Mouse (Mus musculus): ENCODE data around the gene Acta2.
A peak's percentile ranks its signal among the peaks of the same experiment; 100 is the strongest.
"Not testable (repeated sequence)": the region's sequence is repeated elsewhere in the genome, so short reads cannot be mapped to it uniquely, and the experiment has no call there.

Gene Acta2

DNA sequence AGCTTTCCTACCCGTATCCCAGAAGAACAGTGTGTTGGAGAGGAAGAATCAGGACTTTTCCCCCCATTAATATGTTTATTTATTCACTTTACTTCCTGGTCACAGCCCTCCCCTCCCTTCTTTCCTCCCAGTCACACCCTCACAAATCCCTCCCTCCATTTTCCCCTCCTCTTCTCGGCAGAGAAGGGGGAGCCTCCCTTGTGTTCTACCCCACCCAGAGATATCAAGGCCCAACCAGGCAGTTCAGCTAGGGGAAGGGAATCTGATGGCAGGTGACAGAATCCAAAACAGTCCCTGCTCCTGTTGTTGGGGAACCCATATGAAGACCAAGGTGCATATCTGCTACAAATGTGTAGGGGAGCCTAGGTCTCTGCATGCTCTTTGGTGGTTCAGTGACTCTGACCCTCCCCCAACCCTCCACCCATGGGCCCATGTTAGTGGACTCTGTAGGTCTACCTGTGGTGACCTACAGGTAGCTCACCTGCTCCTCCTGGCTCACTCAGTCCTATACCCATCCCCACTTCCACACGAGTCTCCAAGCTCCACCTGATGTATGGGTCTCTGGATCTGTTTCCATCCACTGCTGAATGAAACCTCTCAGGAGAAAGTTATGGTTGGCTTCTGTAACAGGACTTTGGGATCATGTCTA is 34.5 kb downstream of the Acta2 start:
- DNase-seq (ENCODE audit: low read depth), result no peak

DNA sequence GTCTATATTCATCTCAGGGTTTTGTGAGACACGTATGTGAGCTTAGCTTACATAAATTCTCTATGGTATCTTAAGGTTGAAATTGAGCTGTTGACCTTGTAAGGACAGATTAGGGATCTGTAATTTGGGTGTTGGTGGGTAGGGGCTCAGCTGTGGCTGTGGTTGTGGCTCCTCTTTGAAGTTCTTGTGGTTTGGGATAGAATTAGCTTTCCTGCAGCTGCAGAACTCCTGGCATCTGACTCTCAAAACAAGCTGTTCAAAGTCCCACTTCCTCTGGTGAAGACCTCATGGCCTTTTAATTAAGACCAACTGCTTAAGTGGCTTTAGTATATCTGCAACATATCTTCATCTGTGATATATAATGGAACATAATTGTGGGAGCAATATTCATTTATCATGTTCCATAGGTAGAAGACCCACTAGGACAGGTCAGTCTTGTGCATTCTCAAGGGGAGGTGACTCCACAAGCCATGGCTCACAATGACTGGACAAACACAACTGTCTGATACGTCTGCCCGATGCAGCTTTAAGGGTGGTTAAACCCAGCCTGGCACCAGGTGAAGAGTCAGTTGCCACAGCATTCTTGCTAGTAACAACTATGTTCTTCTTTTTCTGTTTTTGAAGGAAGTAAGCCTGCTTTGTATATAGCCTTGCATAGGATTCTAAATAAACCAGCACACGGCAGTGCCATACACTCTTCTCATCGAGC is 36.0 kb downstream of the Acta2 start:
- DNase-seq (ENCODE audit: low read depth), result no peak

DNA sequence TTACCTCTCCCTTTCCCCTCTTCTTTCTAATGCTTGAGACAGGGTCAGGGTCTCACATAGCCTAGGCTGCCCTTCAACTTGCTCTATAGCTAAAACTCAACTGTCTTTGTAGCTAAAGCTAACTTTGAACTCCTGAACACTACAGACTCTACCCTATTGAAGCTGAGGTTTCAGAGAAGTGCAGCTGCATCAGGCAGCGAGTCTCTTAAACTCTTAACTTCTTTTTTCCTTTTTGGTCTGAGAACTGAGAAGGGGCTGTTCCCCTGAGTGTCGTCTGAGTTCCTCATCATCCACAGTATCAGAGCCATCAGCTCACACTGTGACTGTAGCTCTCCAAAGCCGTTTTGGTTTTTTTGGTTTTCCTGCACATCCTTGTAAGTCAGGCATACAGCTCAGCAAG is 37.6 kb downstream of the Acta2 start:
- DNase-seq (ENCODE audit: low read depth), result no peak

DNA sequence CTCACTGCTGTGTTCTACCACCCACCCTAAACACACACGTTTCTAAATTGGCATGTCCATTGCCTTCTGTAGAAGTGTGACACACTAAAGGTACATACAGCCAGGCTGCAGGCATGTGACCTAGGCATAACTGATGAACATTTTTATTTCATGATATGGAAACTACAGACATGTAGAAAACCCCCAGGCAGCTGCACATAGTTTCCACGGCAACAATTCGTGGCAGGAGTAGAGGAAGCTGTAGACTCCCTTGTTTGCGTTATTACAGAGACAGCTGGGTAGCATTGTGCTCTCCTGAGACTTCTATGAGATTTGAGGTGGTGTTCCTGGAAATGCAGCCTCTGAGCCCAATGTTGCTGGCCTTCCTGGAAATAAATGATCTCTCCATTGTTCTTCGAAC is 38.4 kb downstream of the Acta2 start:
- no peak for DNase-seq (ENCODE audit: low read depth)

DNA sequence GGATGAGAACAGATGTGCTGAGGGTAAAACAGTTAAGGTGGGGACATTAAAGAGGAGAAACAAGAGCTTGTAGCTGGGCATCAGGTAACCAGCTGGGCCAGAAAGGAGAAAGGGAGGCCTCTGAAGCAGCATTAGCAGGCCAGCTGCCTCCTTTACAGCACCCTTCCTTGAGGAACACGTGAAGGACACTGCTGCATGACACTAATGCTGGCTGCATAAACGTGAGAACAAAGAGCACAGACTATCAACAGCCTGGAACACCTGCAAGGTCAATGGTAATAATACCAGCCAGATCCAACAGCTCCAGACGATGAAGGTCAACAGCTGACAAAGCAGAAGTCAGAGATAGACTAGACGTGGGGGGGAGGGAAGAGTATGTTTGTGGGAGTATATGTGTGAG is 41.3 kb downstream of the Acta2 start:
- no peak for DNase-seq (ENCODE audit: low read depth)

DNA sequence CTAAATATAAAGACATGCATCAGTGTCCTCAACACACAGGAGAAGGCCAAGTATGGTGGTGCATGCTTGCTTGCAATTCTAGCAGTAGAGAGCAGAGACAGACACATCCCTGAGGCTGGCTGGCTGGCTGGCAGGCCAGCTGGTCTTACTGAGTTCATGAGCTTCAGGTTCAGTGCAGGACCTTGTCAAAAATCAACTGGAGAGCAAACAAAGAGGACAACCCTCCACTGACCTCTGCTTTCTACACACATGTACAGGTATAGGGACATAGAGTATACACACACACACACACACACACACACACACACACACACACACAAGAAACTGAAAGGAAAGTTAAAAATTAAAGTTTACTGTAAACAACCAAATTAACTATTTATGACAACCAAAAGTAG is 42.1 kb downstream of the Acta2 start:
- no peak for DNase-seq (ENCODE audit: low read depth)

DNA sequence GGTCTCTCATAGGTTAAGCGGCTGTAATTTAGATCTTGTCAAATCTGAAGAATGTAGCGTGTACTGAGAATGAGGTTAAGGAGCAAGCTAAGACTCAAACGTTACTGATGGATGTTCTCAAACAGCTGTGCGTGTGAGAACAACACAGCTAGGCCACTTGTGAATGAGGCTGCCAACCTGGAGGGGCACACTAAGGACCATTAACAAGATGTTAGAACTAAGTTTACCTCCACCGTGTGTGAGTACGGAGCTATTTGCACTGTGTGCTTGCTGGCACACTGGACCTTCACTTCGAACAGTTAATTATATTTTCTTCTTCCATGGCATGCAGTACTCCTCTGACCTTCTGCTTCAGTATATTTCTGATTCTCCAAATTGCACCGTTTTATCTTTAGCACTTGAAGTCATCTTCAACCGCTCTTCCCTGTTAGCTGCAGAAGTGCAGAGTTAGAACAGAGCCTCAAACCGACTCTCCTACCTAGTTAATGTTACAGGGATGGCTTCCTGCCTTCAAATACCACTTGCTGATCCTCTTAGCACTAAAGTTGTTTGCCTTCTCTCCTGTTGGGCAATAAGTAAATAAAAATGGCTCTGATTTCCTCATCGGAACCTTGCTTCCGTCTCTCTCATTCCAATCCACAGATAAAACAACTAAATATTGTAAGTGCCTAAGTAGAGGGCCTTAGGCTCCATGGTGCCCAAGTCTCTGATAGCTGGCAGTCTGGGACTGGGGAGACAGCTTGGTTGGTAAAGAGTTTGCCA is 42.7 kb downstream of the Acta2 start:
- no peak for DNase-seq (ENCODE audit: low read depth)

DNA sequence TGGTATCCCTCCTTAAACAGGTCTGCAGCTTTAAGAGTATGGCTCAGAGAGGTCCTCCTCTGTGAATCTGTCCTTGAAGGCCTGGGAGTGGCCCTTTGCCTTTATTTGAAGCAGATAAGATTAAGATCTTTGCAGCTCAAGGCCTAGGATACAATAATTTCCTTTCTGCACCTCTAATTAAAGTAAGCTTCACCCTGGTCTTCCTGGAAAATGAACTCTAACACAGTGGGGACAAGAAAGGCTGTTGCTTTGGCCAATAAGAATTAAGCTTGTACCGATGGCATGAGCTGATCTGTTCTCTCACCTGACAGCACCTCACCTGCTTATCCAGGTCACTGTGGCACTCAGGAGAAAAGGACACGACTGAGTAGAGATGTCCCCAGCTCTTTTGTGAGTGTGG is 44.5 kb downstream of the Acta2 start:
- no peak for DNase-seq (ENCODE audit: low read depth)

DNA sequence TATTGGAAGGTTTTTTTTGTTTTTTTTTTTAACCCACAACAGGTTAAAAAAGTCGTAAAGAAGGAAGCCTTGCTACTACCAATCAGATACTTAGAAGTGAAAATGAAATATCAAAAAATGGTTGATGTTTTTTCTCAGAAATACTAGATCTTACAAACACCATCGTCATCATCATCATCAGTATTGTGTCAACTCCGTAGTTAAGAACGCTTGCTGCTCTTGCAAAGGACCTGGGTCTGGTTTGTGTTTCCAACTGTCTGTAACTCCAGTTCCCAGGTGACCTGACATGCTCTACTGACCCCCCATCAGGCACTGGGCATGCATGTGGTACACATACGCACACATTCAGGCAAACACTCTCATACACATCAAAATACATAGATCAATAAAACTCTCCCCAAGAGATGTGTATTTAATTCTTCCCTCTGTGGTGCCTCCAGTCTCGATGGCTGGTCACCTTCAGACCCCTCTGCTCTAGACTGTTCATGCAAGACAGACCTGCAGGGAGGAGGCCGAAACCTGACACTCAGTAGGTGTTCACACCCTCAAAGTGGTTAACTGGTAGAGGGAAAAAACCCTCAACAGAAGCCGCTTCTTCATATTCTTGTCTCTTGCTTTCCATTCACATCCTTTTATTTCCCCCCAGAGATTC is 45.3 kb downstream of the Acta2 start:
- DNase-seq (ENCODE audit: low read depth), result no peak

DNA sequence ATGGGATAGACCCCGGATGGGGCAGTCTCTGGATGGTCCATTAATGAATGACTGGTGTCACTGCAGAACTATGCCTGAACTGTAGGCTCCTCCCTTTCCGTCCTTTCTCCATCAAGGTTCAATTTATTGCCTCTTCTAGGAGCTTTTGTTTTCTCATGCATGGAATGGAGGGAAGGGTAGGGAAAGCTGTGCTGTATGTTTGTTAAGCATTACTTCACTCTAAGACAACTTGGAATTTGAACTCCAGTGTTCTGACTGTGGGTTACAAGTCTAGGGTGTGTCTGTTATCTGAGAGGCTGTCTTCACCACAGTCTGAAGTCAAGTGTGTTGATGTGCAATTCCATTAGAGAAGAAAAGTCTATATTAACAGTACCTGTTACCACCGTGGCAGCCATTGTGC is 46.4 kb downstream of the Acta2 start:
- no peak for DNase-seq (ENCODE audit: low read depth)

DNA sequence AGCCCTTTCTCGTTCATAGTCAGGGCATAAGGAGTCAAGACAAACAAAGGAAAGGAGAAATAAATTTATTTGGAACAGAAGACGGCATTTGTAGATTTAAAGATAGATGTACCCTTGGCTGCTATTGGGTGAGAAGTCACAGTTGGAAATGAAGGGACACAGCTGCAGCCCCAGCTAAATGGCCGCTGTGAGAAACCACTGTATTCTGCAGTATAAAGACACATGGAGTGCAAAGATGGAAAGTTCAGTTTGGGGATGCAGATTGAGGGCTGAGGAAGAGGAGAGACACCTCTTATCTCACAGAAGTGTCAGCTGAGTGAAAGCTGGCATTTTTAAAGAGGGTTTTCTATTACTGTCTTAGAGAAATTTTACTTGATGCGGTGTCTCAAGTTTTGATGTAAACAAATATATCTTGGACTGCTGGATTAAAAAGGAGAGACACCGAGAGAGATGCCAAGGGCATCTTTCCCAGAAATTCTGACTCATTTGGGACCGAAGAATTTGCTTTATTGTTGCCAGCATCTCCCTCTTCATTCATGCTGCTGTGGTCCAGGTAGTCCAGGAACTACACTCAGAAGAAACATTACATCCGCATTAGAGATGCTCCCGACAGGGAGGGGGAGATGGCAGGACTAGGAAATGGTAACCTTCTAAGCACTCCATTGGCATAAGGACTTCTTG is 48.5 kb downstream of the Acta2 start:
- no peak for DNase-seq (ENCODE audit: low read depth)

DNA sequence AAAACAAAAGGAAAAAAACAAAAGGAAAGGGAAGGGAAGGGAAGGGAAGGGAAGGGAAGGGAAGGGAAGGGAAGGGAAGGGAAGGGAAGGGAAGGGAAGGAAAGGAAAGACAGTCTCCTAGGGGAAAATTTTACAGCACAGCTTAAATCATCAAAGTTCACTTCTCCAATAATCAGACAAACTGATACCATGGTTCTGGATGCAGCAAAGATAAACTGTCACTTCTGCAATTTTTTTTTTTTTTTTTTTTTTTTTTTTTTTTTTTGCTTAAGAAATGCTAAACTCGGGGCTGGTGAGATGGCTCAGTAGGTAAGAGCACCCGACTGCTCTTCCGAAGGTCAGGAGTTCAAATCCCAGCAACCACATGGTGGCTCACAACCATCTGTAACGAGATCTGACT is 49.3 kb downstream of the Acta2 start:
- not testable (repeated sequence) for DNase-seq (ENCODE audit: low read depth)

DNA sequence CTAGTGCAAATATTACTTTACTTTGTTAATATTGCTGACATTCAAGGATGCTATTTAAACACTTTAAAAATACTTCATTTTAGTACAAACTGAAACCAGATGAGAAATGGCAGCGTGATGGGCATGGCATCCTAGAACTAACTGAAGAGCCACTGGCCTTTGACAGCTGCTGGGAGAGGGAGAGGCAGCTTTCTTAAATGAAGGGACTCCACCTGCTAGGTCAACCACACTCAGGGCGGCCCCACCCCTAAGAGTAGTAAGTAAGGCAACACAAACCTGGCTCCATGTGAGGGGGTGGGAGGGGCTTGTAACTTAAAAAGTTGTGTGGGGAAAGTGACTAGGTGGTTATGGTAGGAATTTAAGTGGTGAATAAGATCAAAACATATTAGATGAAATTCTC is 52.7 kb downstream of the Acta2 start:
- DNase-seq (ENCODE audit: low read depth), result no peak

DNA sequence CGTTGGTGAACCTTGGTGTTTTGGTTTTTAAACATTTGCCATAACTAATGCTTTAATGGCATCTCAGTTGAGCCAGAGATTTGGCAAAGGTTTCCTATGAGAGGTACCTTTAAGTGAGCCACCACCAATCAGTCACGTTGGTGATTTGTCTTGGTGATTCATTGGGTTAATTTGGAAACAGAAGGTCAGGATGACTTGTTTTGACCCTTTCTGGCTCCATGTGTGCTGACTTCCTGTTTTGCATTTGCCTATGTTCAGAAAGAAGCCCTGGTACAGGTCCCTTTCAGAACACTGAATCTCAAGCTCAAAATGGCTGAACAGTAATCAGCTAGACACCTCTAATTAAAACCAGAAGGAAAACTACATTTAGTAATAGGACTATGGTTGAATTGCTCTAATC is 55.9 kb downstream of the Acta2 start:
- peak; percentile 11 for DNase-seq (ENCODE audit: low read depth)

DNA sequence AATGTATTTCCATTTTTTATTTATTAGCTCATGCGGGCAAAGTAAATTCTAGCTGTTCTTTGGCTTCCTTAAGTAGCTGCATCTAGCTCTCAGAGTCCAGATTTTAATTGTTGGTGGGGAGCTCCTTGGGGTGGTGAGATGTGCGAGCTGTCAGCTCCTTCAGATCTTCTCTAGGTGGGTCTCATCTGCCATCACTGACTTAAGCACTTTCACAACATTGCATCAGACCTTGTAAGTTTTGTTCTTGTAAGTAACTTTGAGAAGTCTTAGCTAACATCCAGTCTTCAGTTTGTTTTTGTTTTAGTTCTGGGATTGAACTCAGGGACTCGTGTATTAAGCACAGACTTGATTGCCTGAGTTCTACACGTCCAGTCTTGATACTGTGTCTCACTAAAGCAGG is 56.5 kb downstream of the Acta2 start:
- DNase-seq (ENCODE audit: low read depth), result no peak

DNA sequence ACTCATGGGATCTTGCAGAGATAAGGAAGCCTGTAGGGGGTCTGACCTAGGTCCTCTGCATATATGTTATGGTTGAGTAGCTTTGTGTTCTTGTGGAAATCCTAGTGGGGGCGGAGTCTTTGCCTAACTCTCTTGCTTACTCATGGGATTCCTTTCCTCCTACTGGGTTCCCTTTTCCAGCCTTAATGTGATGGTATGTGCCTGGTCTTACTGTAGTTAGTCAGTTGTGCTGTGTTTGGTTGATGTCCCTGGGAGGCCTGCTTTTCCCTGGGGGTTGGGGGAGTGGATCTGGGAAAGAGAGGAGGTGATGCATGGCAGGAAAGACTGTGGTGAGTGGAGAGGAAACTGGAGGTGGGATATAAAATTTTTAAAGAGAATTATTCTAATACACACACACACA is 57.3 kb downstream of the Acta2 start:
- DNase-seq (ENCODE audit: low read depth), result no peak

DNA sequence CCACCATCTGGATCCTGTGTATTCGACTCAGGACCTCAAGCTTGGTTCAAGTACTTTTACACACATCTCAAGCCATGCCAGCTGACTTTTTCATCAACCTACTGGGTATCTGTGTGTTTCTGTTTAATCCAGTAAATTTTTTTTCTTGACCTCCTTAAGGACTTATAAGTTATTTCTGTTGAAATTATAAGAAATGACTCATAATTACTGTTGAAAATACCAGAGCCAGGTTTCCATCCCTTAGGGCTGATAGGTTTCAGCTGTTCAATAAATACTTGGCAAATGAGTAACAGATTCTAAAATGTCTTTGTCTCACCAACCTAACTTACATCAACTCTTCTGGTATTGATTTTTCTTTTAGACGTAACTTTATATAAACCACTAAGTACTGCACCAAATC is 60.4 kb downstream of the Acta2 start:
- DNase-seq (ENCODE audit: low read depth), result no peak

DNA sequence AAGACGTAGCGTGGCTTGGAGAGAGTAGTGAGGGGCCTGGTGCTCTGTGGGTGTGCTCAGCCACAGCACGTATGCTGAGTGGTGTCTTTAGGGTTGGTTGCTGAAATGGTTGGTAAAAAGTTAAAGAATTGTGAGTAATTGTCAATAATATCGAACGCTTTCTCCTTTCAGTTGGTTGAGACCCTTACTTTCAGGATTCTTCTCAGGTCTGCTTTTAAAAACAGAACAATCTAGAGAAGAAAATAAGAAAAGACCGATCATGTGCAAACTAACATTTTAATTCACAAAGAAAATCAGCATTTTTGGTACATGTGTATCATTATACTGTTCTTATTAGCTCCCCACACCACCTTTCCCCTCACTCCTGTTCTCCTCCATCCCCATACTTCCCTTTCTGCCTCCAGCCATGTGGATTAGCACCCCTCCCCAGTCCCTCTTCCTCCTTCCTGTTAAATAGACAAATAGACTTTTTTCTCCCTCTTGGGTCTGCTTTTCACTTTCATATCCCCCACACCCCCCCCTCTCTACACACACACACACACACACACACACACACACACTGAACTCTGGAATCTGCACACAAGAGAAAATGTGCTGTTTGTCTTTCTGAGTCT is 61.2 kb downstream of the Acta2 start:
- no peak for DNase-seq (ENCODE audit: low read depth)

DNA sequence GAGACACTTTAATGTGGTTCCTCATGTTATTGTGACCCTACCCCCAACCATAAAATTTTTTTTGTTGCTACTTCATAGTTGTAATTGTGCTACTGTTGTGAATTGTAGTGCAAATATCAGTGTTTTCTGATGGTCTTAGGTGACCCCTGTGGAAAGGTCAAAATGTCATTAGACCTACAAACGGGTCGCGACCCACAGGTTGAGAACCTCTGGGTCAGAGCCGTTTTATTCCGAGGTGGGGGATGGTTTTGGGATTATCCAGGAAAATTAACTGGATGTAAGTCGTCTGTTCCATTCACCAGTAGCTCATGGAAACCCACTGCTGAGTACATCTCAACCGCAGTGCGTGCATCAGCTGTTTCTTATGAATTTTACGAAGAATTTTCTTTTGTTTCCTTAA is 61.7 kb downstream of the Acta2 start:
- no peak for DNase-seq (ENCODE audit: low read depth)

DNA sequence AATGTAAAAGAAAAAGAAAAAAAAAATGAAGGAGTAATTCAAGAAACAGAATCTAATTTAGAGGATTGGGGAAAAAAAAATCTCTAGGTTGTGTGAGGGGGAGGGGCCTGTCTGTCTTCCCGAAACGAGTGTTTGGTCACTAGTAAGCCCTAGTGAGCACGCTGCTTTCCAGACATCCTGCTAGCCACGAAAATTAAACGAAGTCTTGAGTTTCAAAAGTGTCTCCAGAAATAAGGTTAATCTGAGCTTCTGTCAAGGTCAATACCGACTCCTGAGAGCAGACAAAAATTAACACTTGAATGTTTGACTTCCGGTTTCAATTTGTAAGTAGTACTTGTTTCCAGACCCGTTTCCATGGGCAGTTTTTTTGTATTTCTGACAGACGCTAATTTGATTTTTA is 62.2 kb downstream of the Acta2 start:
- DNase-seq (ENCODE audit: low read depth), result no peak

DNA sequence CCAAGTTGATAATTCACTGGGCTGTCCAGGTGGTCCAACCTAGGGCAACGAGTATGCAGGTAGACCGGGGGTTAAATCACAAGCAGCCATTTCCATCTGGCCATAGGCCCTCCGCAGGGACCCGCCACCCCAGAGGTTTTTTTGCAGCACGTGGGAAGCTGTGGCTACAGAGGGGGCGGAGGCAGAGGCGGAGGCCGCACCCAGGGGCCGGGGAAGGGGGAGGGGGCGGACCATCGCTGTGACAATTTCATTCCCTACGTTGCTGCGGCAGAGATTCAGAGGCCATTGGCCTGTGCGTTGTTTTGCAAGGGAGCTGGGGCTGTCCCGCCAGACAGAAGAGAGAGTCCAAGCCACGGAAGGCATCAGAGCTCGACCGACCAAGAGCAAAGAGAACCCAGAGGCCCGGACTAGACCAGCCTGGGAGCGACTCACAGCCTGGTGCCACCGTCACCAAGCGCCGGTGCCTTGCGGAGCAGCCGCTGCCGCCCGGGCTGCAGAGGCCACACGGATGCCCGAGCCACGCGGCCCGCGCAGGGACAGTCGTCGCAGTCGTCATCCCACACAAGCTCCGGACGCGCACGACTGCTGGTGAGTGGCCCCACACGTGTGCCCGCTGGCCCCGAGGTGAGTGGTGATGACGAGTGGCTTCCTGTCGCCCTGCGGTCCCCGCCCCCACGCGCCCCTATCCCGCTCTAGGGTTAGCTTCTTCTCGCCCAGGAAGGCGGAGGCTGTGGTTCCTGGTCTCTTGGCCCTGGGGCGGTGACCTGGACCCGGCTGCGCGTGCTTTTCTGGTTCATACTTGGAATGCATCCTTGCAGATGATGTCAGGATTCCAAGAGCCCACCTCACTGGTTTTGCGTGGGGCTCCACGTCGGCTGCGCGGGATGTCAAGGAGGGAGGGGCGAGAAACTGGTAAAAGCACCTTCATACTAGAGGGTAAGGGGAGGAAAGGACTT is 63.1 kb downstream of the Acta2 start, which contains the start of gene Stambpl1:
Gene Stambpl1 (plus strand): TSS at position 222 of the 956 bp plus-strand sequence.
- DNase-seq (ENCODE audit: low read depth), result no peak

All from 416B (cell line).